Mouse (Mus musculus) spleen, adult 2 months (tissue): Measurements from ENCODE around the gene Fance.

Experiments
- CTCF ChIP-seq: fragments of 200-500 bp; IDR thresholded peaks from 2 replicates; pipeline ENCODE4 v1.5.1; 2011; ENCODE audit warnings: mild to moderate bottlenecking, inconsistent platforms; ENCODE audit not compliant: insufficient read depth, insufficient read length, insufficient replicate concordance; ENCODE audit errors: extremely low read depth
- POLR2A ChIP-seq: fragments of 200-500 bp; IDR thresholded peaks from 2 replicates; pipeline ENCODE4 v1.6.1; 2011; ENCODE audit warnings: low read depth, low read length, inconsistent platforms

DNA sequence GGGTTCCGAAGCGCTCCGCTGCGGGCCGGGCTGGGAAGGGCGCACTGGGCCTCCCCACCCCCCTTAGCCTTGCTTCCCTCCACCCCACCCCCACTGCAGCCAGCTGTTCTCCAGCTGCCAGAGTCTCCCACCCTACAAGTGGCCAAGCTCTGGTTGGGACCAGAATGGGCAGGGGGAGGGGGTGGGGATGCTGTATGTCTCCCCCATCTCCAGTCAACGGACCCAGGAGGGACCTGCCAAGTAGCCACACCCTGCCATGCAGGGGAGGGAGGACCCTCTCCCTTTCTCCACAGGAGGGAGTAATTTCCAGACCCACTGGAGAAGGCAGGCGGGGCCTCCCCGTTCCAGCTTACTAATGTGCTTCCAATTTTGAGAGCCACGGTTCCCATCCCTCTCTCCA lies 32.6 kb downstream of the Fance start:
- TF ChIP-seq POLR2A (no peak), CTCF (no peak)
